Mouse (Mus musculus): ENCODE measurements around the gene Srsf7. TPM values are rescaled to one million over a fixed set of nuclear protein-coding genes. Genes with fewer than 3 reads are reported as not detected.

Srsf7 gene
- total RNA-seq, 2 experiments from 2014 or later: 22.9 to 27.4 TPM

- intact Hi-C loops (cut with DNase I): no loop called here
- peak; percentile 23 to 33 for DNase-seq
Measured at GRCm38 (mm10) chr17:80165741-80166140, 41.4 kb downstream of the Srsf7 start.

- DNase-seq: no peak
- intact Hi-C loops (cut with DNase I): no loop called here
Measured at GRCm38 (mm10) chr17:80163991-80164390, 43.1 kb downstream of the Srsf7 start.

- intact Hi-C loops (cut with DNase I): no loop called here
- DNase-seq: peak; percentile 67 to 73
Measured at GRCm38 (mm10) chr17:80160454-80160853, 46.7 kb downstream of the Srsf7 start.

- intact Hi-C loops (cut with DNase I): no loop called here
Measured at GRCm38 (mm10) chr17:80157489-80157888, 49.6 kb downstream of the Srsf7 start.

GRCm38 (mm10) chr17:80156905-80157304 is 50.2 kb downstream of the Srsf7 start:
- intact Hi-C loops (cut with DNase I): no loop called here
- DNase-seq: no peak

More at GRCm38 (mm10) chr17:80157489-80157888, 49.6 kb downstream of the Srsf7 start:
- no peak for DNase-seq

- no peak for DNase-seq
- intact Hi-C loops (cut with DNase I): no loop called here
Measured at GRCm38 (mm10) chr17:80153631-80154030, 53.5 kb downstream of the Srsf7 start.

GRCm38 (mm10) chr17:80152767-80153630 is 54.1 kb downstream of the Srsf7 start:
- DNase-seq: no peak
- intact Hi-C loops (cut with DNase I): no loop called here

- no peak for DNase-seq
- intact Hi-C loops (cut with DNase I): no loop called here
Measured at GRCm38 (mm10) chr17:80151353-80151752, 55.8 kb downstream of the Srsf7 start.

Other genes with a start within 250 kb of the Srsf7 start
- 10 to 100 TPM; 12.6 to 14.9 TPM for gene Hnrnpll, start 145.0 kb downstream of the Srsf7 start, total RNA-seq (2021)
- gene Galm, start 79.8 kb downstream of the Srsf7 start, total RNA-seq (2021): 1 to 10 TPM; 1.8 to 2.2 TPM
- gene Ttc39d, start 153 bp upstream of the Srsf7 start, total RNA-seq (2021): not detected
- gene Gemin6, start 17.1 kb upstream of the Srsf7 start, total RNA-seq (2021): 1 to 10 TPM; 4.4 to 6.3 TPM
- 1 to 10 TPM; 8.8 to 9.7 TPM for gene Morn2, start 82.9 kb upstream of the Srsf7 start, total RNA-seq (2021)
- 1 to 10 TPM; 6.0 to 6.4 TPM for gene Dhx57, start 83.2 kb upstream of the Srsf7 start, total RNA-seq (2021)
- under 1 TPM in 1 of 2 experiments, not detected in 1; 0.27 TPM for gene Arhgef33, start 100.1 kb upstream of the Srsf7 start, total RNA-seq (2021)
- not detected for gene Gm10190, start 166.2 kb upstream of the Srsf7 start, total RNA-seq (2021)

Data from gastrocnemius, postnatal 36 days (tissue).